Mouse (Mus musculus) megakaryocyte, embryonic 14.5 days (primary cell): ENCODE data around the gene Bnc2.

Experiments used
- FLI1 ChIP-seq: IDR thresholded peaks from 2 replicates; pipeline ENCODE4 v1.6.1; 2012; ENCODE audit warnings: low read length, inconsistent platforms, mixed read lengths
- GATA1 ChIP-seq: IDR thresholded peaks from 3 replicates; pipeline ENCODE4 v1.6.1; 2012; ENCODE audit warnings: mixed read lengths, low read length, inconsistent platforms, borderline replicate concordance

GRCm38 (mm10) chr4:84433324-84433723, 241.8 kb downstream of the Bnc2 start:
- TF ChIP-seq FLI1 (no peak), GATA1 (no peak)
